Mouse (Mus musculus) frontal cortex, adult (tissue): Measurements from ENCODE around the gene Tmpo.

Source experiments
- ATAC-seq: cut with Nextera tagmentation; 2 replicates; pipeline ENCODE4 v1.9.2; 2017; ENCODE audit warnings: mild to moderate bottlenecking, moderate library complexity, mixed read lengths; ENCODE audit not compliant: low TSS enrichment

Tmpo gene

GRCm38 (mm10) chr10:91161006-91161405, 20.1 kb downstream of the Tmpo start:
- no peak for ATAC-seq

- no peak for ATAC-seq
These were observed 22.7 kb downstream of the Tmpo start for GRCm38 (mm10) chr10:91158442-91158841.

GRCm38 (mm10) chr10:91156338-91156737, 24.8 kb downstream of the Tmpo start:
- no peak for ATAC-seq

- ATAC-seq: no peak
These were observed 27.1 kb downstream of the Tmpo start for GRCm38 (mm10) chr10:91153894-91154503.

GRCm38 (mm10) chr10:91145413-91145812, 35.7 kb downstream of the Tmpo start:
- ATAC-seq: no peak

- no peak; the same call in 1 of the 2 replicates for ATAC-seq
These were observed 37.5 kb downstream of the Tmpo start for GRCm38 (mm10) chr10:91143313-91144230.

GRCm38 (mm10) chr10:91142654-91143191, 38.4 kb downstream of the Tmpo start:
- no peak for ATAC-seq

- ATAC-seq: peak; percentile 87
These were observed 39.6 kb downstream of the Tmpo start for GRCm38 (mm10) chr10:91141564-91141963.

- no peak for ATAC-seq
These were observed 41.9 kb downstream of the Tmpo start for GRCm38 (mm10) chr10:91139148-91139766.

GRCm38 (mm10) chr10:91138317-91138716, 42.8 kb downstream of the Tmpo start:
- ATAC-seq: no peak

- ATAC-seq: no peak
These were observed 43.7 kb downstream of the Tmpo start for GRCm38 (mm10) chr10:91137400-91137799.

GRCm38 (mm10) chr10:91135302-91135972, 45.7 kb downstream of the Tmpo start:
- peak; percentile 47 for ATAC-seq

GRCm38 (mm10) chr10:91131565-91131964, 49.5 kb downstream of the Tmpo start:
- no peak for ATAC-seq

GRCm38 (mm10) chr10:91130792-91131191, 50.3 kb downstream of the Tmpo start:
- ATAC-seq: no peak

GRCm38 (mm10) chr10:91128551-91129160, 52.5 kb downstream of the Tmpo start:
- ATAC-seq: no peak

- ATAC-seq: no peak
These were observed 53.7 kb downstream of the Tmpo start for GRCm38 (mm10) chr10:91127395-91127794.

GRCm38 (mm10) chr10:91126618-91127355, 54.3 kb downstream of the Tmpo start:
- ATAC-seq: no peak

- peak; percentile 98 for ATAC-seq
These were observed 57.0 kb downstream of the Tmpo start, which contains the start of gene Slc25a3 for GRCm38 (mm10) chr10:91123828-91124822. Slc25a3 (minus strand) TSS chr10:91124059.

GRCm38 (mm10) chr10:91123281-91123827, 57.8 kb downstream of the Tmpo start:
- ATAC-seq: peak; percentile 25
